22 mouse cellular contexts compared by ENCODE assay signal in the genomic region with DNA sequence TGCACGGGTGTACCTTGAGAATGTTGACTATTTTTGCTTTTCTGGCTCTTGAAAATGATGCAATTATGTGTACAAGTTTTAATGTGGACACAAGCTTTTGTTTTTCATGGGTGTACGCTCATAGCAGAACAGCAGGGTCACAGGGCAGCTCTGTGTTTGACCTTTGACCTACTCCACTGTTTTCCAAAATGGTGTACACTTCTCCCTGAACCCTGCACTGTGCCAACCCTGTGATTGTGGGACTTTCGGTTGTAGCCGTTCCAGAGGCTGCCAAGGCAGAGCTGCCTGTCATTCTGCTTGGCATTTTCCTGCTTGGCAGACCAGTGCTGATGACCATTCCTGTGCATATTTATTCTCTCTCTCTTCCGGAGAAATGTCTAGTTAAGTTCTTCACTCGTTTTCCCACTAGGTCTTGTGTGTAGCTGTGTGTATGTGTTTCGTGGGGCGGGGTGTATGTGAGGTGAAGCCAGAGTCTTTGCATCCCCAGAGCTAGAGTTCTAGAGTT. TPM values are rescaled to one million over a fixed set of nuclear protein-coding genes. Genes with fewer than 3 reads are reported as not detected.
A peak's percentile ranks its signal among the peaks of the same experiment; 100 is the strongest.
DNase-seq lines count a peak whose midpoint lies in the region; ATAC-seq and TF ChIP-seq lines count a peak whose summit lies in the region.
"Had no signal": no experiment of that assay in that cellular context is flagged by ENCODE, and none has a peak within 500 bp of the region (broad histone marks: within the 10 kb centered on the region; RNA-seq: fewer than 3 reads in every experiment).

No protein-coding gene starts in this region.

- DNase-seq in gastrocnemius, adult 2 months, result no peak
- DNase-seq in gastrocnemius, postnatal 36 days, result no peak
- DNase-seq in kidney, adult 9 months, result peak; percentile 69
- no peak for DNase-seq in kidney, postnatal 10 days
- DNase-seq in liver, postnatal 0 days, result no peak
- no peak for DNase-seq in urinary bladder, postnatal 10 days (ENCODE audit: low spot score)
- DNase-seq in frontal cortex, postnatal 36 days (ENCODE audit: low spot score in 2 of 2), result no peak
- DNase-seq: adrenal gland, postnatal 25 days; cerebellum, adult 11-12 months; cerebellum, adult 9-11 months; cerebellum, postnatal 36 days; gastrocnemius, postnatal 25 days; heart, adult 18-20 months; heart, postnatal 14 days had no signal

- no peaks in the 10 kb centered on the region for H3K36me3 ChIP-seq in liver, postnatal 0 days (replicated peaks; ENCODE audit: insufficient read depth, low read length)
- H3K36me3 ChIP-seq in liver, embryonic 12.5 days, result no peaks in the 10 kb centered on the region
- H3K36me3 ChIP-seq: embryonic facial prominence, embryonic 13.5 days; forebrain, embryonic 12.5 days; heart, embryonic 10.5 days; heart, embryonic 15.5 days; hindbrain, embryonic 13.5 days had no signal

- H3K27ac ChIP-seq in gastrocnemius, adult 2 months, result peak overlapping the region; percentile 97
- H3K27ac ChIP-seq in liver, postnatal 0 days (ENCODE audit: low read depth), result peak overlapping the region; percentile 79
- no peak overlapping the region for H3K27ac ChIP-seq in liver, embryonic 12.5 days
- H3K27ac ChIP-seq: embryonic facial prominence, embryonic 13.5 days; forebrain, embryonic 12.5 days; heart, embryonic 10.5 days; hindbrain, embryonic 13.5 days; hindbrain, postnatal 0 days had no signal

- no peaks in the 10 kb centered on the region for H3K27me3 ChIP-seq in liver, postnatal 0 days (ENCODE audit: insufficient read depth, low read length)
- H3K27me3 ChIP-seq in liver, embryonic 12.5 days (replicated peaks), result 0 out of 2 replicates have a peak, but pooled peaks cover 5% of the 10 kb centered on the region
- H3K27me3 ChIP-seq: embryonic facial prominence, embryonic 13.5 days; heart, embryonic 15.5 days; hindbrain, embryonic 13.5 days had no signal

- intact Hi-C loops in gastrocnemius, adult 2 months (cut with DNase I), result no loop called here
- intact Hi-C loops in gastrocnemius, postnatal 36 days (cut with DNase I), result no loop called here

- H3K4me3 ChIP-seq in gastrocnemius, adult 2 months, result no peak overlapping the region; the same call in 1 of the 2 replicates
- H3K4me3 ChIP-seq in liver, postnatal 0 days (ENCODE audit: low read depth, low read length), result no peak overlapping the region
- H3K4me3 ChIP-seq in liver, embryonic 12.5 days, result no peak overlapping the region
- H3K4me3 ChIP-seq: embryonic facial prominence, embryonic 13.5 days; forebrain, embryonic 12.5 days; heart, embryonic 10.5 days; heart, embryonic 15.5 days; hindbrain, embryonic 13.5 days had no signal

- WGBS in liver, postnatal 0 days (ENCODE audit: insufficient replicate concordance), result 64% methylated on average over 8 of the region's 8 CpGs
- 72% methylated on average over 8 of the region's 8 CpGs for WGBS in liver, embryonic 12.5 days (ENCODE audit: insufficient replicate concordance)

- peak; percentile 26 for ATAC-seq in liver, postnatal 0 days
- ATAC-seq in liver, embryonic 12.5 days, result no peak
- ATAC-seq: forebrain, embryonic 16.5 days; hindbrain, postnatal 0 days had no signal

- TF ChIP-seq EP300 in liver, postnatal 0 days (IDR thresholded peaks at IDR 0.05; ENCODE audit: low read depth), result no peak

- no peak overlapping the region for H3K9ac ChIP-seq in liver, postnatal 0 days (replicated peaks)
- H3K9ac ChIP-seq in liver, embryonic 12.5 days, result no peak overlapping the region
- H3K9ac ChIP-seq: embryonic facial prominence, embryonic 13.5 days; forebrain, embryonic 12.5 days; heart, embryonic 15.5 days; hindbrain, embryonic 13.5 days had no signal

- H3K4me2 ChIP-seq in liver, postnatal 0 days (ENCODE audit: low read depth, low read length), result no peak overlapping the region
- H3K4me2 ChIP-seq in liver, embryonic 12.5 days, result no peak overlapping the region
- H3K4me2 ChIP-seq: embryonic facial prominence, embryonic 13.5 days; forebrain, embryonic 12.5 days; heart, embryonic 15.5 days; hindbrain, embryonic 13.5 days had no signal

- no peaks in the 10 kb centered on the region for H3K9me3 ChIP-seq in liver, postnatal 0 days (ENCODE audit: low read length)
- no peaks in the 10 kb centered on the region for H3K9me3 ChIP-seq in liver, embryonic 12.5 days (replicated peaks)
- H3K9me3 ChIP-seq: embryonic facial prominence, embryonic 13.5 days; forebrain, embryonic 12.5 days; heart, embryonic 10.5 days; heart, embryonic 15.5 days; hindbrain, embryonic 13.5 days had no signal

- H3K4me1 ChIP-seq in liver, postnatal 0 days (ENCODE audit: insufficient read depth), result peaks cover 31% of the 10 kb centered on the region
- peaks cover 32% of the 10 kb centered on the region for H3K4me1 ChIP-seq in liver, embryonic 12.5 days

- no peak for TF ChIP-seq CTCF in gastrocnemius, adult 2 months (IDR thresholded peaks at IDR 0.05)
- no peak for TF ChIP-seq CTCF in liver, postnatal 0 days (IDR thresholded peaks at IDR 0.05; ENCODE audit: low read depth)

RNA-seq across cellular contexts. Expression of gene H6pd, which starts 4.4 kb away (rescaled TPM):
- 100 to 1,000 TPM in 1 of 2 experiments, 10 to 100 TPM in 1; 41.6 to 104 TPM for total RNA-seq in gastrocnemius, adult 2 months (2021)
- 10 to 100 TPM; 51.9 to 54.1 TPM for total RNA-seq in gastrocnemius, postnatal 36 days (2021)
- 33.0 and 36.5 TPM in 2 replicates for polyA plus RNA-seq in liver, postnatal 0 days (2015; fragmentation: Nextera tagmentation; extraction: Ambion mirVana)
- 8.8 and 9.0 TPM in 2 replicates for polyA plus RNA-seq in liver, embryonic 12.5 days (2016; fragmentation: Nextera tagmentation; extraction: Ambion mirVana)

RNA-seq across cellular contexts. Expression of gene Spsb1, which starts 58.4 kb away (rescaled TPM):
- total RNA-seq in gastrocnemius, adult 2 months (2021), result 10 to 100 TPM in 1 of 2 experiments, 1 to 10 TPM in 1; 5.5 to 16.1 TPM
- total RNA-seq in gastrocnemius, postnatal 36 days (2021), result 1 to 10 TPM; 5.7 to 8.7 TPM
- 1.3 and 1.7 TPM in 2 replicates for polyA plus RNA-seq in liver, postnatal 0 days (2015; fragmentation: Nextera tagmentation; extraction: Ambion mirVana)
- polyA plus RNA-seq in liver, embryonic 12.5 days (2016; fragmentation: Nextera tagmentation; extraction: Ambion mirVana), result 0.97 and 1.5 TPM in 2 replicates
